Mouse (Mus musculus) cerebellum, adult (tissue): ENCODE data around the gene Olfr1396.
"Not testable (repeated sequence)": the region's sequence is repeated elsewhere in the genome, so short reads cannot be mapped to it uniquely, and the experiment has no call there.

Experiments used
- ATAC-seq: cut with Nextera tagmentation; 2 replicates; pipeline ENCODE4 v1.9.2; 2017; ENCODE audit warnings: mild to moderate bottlenecking, moderate library complexity, mixed read lengths; ENCODE audit not compliant: insufficient number of reproducible peaks, low FRiP score, low TSS enrichment

Olfr1396 gene

DNA sequence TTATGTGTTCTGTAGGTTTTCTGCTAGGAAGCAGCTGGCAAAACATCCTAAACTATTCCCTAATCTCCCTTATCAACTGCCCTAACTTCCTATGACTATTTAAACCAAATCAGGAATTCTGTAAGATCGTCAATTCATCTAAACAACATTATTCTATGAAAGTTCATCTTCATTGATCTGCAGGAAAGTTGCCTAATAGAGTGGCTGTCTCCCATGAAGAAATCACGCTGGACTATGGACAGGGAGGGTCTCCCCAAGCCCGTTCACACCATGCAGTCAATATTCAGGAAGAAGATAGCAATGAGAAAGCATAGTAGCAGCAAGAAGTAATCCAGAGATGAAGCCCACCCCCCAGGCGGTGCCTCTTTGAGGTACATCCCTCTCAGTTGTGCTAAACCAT lies 23.5 kb downstream of the Olfr1396 start:
- ATAC-seq: no peak

DNA sequence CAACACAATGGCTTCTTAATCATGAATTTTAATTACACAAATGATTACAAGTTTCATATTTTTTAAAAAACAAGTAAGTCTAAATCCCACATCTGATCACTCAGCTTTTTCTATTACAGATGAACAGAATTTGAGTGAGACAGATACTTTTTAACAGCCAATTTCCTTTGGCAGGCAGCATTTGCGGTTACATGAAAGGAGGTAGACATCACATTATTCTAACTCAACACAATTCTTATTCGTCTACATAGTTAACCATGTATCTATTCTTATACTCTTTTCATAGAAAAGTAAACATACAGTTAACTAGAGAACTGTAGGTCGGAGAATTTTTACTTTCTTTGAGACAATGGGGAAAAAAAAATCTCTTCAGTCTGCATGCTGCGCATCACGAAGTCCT lies 24.1 kb downstream of the Olfr1396 start:
- ATAC-seq: no peak

DNA sequence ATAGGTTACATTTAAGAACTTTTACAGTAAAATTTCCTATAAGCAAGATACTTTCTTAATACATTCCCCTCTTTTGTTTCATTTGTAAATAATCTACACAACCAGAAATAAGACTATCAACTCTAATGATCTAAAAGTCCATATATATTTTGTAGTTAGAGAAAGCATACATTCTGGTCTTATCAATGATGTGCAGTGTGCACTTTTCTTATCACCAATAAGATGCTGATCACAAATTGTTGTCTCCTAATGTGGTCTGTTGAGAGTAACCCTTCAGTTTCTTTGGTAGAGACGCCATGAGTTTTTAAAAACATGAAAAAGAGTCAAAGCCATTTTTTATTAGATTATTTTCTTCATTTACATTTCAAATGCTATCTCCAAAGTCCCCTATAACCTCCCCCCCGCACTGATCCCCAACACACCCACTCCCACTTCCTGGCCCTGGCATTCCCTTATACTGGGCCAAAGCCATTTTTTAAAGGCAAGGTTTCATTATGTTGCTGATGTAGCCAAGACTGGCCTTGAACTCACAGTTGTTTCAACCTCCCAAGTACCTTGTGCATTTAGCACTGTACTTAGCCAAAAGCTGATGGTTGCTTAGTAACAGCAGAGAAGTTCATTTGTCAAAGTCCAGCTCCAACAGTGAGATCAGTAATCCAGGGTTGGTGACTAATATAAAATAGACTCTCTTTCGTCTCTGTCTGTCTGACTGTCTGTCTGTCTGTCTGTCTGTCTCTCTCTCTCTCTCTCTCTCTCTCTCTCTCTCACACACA lies 24.8 kb downstream of the Olfr1396 start:
- ATAC-seq: no peak

DNA sequence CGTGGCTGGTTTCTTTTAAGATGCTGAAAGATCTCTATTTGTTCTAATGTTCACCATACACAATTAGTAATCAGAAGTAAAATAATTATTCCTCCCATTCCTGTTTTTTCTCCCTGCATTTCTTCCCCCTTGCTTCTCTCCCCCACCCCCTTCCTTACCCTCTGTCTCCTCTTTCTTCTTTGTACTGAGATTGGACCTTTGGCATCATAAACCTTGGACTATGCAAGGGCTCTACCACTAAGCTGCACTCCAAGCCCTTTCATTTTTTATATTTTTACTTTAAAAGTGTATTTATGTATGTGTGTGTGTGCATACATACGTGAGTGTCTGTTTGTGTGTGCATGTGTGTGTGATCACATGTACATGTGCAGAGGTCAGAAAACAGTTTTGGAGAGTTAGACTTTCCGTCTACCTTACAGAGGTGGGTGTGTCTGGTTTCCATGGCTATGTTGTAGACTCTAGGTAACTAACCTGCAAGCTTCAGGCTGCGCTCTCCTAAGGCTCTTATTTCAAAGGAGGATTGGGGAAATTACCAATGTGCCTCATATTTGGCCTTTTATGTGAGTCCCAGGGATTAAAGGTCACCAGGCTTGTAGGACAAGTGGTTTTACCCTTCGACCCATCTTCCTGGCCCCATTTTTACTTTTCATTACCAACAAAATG lies 25.6 kb downstream of the Olfr1396 start:
- no peak for ATAC-seq

DNA sequence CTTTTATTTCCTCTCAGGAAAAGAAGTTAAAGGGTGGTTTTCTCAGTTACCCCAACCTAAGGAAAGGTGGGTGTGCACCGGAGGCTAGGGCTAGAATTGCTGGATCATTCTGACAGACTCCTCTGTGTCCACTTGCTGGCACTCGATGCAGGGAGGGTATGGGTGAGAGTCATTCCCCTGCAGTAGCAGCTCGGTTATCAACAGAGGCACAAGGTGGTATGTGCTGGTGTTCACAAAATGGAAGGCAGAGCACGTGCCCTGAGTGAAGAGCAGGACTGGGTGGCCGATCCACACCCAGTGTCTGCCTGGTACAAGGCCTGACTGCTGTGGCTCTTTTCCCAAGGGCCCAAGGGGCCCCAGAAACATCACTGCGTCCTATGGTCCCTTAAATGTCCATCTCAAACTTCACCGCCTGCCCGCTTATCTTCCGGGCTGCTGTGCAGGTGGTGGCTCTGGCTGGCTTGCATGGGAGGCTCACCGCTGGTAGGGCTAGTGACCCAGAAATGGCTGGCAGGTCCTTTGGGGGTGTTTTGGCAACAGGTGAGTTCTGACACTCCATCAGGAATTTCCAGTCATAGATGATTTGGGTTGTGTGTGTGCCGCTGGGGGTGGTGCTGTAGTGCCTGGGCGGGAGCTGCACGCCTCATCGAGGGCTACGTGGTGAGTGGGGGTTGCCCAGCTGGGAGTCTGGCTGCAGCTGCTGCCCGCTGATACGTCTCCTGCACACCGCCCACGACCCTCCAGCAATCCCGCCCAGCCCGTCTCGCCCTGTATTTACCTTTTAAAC lies 26.7 kb downstream of the Olfr1396 start:
- no peak for ATAC-seq

DNA sequence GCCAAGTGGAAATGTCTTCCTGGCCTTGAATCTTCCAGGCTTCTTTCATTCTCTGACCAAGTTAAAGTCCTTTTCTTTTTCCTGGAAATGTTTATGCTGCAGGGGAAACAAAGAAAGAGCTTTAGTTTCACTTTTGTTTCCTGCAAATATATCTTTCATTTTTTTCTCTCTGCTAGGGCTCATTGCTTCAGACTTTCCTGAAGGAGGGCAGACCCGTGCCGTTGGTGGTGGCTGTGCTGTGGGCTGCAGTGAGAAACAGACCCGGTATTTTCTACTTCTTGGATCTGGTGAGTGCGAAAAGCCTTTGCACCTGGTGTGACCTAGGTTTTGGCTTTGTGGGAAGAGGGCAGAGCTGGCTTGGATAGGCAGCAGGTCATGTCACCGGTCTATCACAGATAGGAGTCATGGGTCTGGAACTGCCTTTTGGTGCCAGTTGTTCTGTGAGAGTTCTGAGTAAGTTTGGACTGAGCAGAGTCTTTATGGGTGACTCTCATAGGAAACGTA lies 27.8 kb downstream of the Olfr1396 start:
- no peak for ATAC-seq

DNA sequence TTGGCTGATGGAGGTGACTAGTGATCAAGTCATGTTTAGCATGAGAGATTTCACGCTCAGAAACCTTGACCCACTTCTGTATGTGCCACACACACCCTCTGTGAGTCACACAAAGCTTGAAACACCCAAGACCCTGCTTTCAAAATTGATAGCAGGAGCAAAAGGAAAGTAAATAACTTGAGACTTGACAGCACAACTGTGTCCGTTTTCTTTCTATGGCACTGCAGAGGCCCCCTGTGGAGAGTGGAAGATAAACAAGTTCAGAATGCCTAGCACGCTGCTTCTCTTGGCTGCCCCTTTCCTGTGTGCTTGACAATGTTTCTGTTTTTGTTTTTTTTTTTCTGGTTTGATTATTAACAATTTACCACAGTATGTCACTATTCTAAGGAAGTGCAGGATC lies 29.8 kb downstream of the Olfr1396 start:
- ATAC-seq: no peak

DNA sequence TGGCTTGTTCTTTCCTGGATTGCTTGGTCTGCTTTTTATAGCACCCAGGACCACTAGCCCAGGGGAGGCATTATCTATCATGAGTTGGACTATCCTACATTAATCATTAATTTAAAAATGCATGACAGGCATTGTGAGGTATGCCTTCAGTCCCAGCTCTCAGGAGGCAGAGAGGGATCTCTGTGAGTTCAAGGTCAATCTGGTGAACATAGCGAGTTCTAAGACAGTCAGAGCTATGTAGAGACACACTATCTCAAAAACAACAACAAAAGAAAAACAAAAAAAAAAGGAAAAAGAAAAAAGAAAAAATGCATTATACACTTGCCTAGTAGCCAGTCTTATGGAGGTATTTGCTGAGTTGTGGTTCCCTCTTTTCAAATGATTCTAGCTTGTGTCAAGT lies 30.3 kb downstream of the Olfr1396 start:
- no peak for ATAC-seq

DNA sequence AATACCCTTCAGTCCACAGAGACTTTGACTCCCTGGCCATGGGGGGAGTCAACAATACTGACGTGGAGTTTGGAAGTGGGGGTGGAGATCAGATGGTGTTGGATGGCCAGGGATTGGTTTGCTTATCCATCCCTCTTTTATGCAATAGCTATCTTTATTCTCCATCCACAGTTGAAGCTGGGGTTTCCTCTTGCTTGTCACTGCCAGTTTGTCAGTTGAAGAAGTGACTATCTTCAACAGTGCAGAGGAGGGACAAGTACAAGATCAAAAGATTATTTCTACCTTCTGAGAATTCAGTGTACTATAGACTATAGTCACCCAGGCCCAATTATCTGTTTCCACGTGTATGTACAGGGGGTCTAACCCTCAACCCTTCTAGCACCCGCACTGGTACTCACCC lies 30.9 kb downstream of the Olfr1396 start:
- no peak for ATAC-seq

DNA sequence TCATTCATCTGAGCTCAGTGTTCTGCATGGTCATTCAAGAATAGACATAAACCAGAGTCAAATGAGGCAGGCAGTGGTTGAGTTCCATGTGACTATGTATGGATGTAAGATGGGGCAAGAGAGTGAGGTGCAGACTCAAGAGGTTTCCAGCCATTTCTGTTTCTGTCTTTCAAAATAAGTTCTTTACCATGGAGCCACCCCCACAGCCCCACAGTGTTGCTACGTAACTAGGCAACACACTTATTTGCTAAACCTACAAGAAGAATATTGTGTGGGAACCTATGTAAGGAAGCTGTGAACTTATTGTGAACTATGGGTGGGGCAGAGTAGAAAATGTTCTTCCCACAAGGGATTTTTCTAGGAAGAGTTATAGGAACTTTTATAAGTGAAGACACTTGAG lies 31.5 kb downstream of the Olfr1396 start:
- ATAC-seq: no peak

DNA sequence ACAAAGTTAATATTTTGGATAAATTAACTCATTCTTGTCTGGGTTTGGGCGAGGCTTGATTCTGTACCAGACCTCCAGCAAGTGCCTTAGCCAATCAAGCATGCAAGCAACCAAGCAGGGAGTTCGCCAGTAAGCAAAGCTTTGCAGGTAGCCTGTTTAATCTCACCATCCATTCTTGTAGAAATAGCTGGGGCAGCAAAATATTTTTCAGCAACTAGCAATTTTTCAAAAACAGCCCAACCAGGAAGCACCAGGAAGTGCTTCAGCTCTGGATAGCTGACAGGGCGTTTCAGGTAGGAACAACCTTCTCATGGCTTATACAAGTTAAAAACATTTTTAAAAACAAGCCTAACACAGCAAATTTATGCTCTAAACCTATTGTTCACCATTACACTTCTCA lies 32.8 kb downstream of the Olfr1396 start:
- no peak for ATAC-seq

DNA sequence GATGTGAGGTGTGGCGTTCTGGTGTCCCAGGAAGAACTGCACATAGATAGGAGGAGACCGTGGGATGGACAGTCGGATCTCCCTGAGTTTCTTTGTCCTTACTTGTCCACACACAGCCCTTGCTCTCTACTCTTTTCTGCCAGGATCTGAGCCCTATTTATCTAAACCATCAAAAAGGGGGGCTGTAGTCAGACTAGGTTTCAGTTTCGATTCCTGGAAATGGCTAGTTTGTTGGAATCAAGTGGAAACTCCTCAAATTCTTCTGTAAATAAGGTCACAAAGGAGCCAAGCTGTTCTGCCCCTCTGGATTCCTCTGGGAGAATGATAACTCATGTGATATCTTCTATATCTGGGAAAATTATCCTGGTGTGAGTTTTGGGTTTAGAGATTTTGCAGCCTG lies 33.3 kb downstream of the Olfr1396 start:
- ATAC-seq: no peak

DNA sequence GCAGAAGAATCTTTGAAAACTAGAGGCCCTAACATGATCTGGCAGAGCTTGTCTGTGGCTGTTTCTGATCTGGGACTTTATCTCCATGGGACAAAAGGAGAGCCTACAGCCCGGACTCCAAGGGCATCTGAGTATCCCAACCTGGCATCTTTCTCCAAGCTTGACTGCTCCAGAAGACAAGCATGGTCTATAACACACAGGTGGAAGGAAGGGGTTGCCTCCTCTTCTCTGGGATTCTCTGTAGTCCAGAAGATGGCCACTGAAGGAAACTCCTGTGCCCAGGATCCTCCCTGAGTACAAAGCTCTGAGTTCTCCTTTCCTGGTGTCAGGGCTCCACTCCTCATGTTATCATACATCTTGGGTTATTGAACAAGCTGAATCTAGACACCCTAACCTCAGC lies 34.0 kb downstream of the Olfr1396 start:
- ATAC-seq: no peak

DNA sequence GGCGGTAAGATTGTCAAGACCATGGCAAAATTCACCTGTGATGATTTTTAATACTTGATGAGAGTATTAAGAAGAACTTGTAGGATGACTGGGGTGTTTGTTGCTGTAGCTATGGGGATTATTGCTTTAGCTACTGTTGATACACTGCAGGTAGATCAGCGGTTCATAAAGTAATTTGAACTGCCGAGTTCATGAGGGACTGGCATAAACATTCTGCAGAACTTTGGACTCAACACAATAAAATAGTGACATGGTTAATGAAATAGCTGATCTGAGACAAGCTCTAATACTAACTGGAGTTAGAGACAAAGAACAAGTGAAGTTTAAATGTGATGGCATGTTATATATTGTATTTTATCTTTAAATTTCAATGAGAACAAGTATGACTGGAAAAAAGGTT lies 36.0 kb downstream of the Olfr1396 start:
- ATAC-seq: no peak

DNA sequence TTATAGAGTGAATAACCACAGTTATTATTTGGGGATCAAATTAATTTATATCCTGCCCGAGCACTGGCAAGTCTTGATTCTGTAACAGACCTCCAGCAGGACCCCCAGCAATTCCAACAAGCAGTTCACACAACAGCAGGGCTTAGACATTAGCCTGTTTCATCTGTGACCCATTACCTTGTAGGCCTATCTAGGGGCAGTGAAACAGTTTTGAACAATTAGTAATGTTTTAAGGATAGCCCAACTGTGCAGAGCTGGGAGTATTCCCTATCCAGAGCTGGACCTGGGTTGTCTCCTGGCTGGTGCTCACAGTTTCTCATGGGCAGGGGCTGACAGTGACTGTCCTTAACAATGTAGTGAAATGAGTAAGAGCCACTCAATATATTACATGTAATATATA lies 37.7 kb downstream of the Olfr1396 start:
- no peak for ATAC-seq

DNA sequence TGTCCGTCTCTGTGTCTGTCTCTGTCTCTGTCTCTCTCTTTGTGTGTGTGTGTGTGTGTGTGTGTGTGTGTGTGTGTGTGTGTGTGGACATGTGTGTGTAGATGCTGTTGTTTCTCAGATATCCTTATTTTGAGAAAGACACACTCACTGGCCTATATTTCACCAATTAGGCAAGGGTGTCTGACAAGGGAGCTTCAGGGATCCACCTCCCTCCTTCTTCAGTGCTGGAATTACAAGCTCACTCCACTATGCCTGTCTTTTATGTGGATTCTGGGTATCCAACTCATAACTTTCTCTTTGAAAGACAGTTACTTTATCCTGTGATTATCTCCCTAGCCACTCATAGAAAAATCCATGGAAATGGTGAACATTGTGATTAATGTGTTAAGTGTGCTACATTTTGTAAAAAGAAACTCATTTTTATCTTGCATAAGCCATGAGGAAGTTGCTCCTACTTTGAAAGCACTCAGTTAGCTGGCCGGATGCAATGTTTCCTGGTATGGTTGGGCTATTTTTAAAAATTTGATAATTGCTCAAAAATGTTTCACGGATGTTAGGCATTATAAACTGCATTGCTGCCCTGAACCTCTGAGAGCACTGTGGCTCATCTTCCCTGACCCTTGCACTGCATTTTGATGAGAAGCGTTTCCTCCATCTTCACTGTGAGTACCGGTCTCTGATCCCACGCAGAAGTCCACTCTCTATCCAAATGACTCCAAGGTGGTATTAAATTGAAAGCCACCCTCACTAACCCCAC lies 38.5 kb downstream of the Olfr1396 start, which contains the start of gene Ifi47:
Gene Ifi47, plus strand, starts transcription at position 587 of the 757 bp plus-strand sequence.
- ATAC-seq: not testable (repeated sequence)

DNA sequence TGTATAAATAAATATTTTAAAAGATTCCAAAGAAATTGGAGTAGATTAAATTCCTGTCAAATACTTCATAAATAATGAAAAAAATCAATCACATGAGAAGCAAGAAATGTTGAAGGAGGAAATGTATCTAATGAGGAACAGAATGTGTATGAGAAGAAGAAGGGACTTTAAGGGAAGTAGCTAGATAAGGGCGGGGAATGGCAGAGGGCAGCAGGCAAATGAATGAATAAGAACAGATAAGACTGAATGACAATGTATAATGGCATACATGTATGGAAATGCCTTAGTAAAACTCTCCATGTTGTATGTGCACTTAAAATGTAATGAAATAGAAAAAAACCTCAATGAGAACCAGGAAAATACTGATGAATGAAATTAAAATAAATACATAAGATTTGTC lies 46.3 kb downstream of the Olfr1396 start:
- ATAC-seq: no peak

DNA sequence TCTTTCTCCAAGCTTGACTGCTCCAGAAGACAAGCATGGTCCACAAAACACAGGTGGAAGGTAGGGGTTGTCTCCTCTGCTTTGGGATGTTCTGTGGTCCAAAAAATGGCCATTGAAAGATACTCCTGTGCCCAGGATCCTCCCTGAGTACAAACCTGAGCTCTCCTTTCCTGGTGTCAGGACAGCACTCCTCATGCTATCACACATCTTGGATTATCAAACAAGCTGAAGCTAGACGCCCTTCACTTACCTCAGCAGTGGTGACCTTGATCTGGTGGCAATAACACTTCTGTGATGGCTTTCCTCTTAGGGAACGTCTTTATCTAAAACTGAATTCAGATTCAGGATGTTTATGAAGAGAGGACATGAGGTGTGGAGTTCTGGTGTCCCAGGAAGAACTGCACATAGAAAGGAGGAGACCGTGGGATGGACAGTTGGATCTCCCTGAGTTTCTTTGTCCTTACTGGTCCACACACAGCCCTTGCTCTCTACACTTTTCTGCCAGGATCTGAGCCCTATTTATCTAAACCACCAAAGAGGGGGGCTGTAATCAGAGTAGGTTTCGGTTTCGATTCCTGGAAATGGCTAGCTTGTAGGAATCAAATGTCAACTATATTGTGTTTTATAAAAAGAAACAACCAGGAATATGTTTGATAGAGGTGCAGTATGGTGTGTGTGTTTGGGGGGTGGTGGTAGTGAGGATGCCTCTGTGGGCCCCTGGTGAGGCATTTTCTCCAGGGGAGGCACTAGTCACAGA lies 50.8 kb downstream of the Olfr1396 start, which contains the start of gene Tgtp2:
Gene Tgtp2, minus strand, starts transcription at position 494 of the 757 bp plus-strand sequence.
- not testable (repeated sequence) for ATAC-seq

DNA sequence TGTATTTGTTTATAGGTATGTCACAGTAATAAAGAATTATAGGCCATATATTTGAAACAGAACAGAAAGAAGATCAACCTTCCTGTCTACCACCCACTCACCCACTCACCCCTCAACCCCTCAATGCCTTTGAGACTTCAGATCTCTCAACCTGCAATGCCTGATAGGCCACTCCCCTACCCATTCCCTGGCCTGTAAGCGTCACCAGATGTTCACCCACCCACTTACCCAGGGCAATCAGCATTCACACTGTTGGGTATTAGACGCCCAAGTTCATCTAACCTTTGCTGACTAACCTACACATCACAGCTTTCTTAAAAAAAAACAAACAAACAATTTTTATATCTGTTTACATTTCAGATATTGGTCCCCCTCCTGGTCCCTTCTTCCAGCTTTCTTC lies 52.8 kb downstream of the Olfr1396 start:
- ATAC-seq: not testable (repeated sequence)
